Mouse (Mus musculus): Measurements from ENCODE around the gene Idh3a.
"Not testable (repeated sequence)": the region's sequence is repeated elsewhere in the genome, so short reads cannot be mapped to it uniquely, and the experiment has no call there.

Gene Idh3a

DNA sequence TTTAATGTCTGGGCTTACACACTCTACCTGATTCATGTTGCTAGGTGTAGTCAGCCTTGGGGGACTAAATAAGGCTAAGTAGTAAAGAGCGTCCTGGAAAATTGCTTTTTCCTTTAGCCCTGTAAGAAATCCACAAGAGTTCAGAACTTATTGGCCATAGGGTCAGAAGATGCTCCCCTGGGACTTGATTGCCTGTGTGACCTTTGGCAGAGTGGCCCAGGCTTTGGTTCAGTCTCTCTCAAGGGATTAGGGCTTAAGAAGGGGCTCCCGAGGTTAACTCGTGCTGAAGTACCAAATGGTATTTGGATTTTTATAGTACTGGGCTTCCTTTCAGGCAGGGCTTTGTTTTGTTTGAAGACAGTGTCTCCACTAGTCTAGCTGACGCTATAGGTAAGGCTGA lies 1.7 kb downstream of the Idh3a start:
- no peak for DNase-seq (ENCODE audit: low spot score)

DNA sequence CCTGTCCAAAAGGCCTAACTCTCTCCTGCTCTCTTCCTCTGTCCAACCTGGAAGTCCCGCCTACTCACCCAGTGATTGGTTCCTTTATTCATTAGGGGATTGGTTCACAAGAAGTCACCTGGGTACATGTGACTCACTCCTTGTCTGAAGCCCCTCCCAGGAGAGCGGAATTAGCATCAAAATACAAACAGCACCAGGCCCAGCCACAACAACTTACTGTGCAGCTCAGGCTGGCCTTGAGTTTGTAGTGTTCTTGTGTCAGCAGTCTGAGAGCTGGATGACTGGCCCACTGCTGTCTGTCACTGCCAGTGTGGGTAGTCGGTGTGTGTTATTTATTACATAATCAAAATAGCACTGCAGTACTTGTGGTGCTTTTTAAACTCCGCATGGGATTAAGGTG lies 7.5 kb downstream of the Idh3a start:
- DNase-seq (ENCODE audit: low spot score): not testable (repeated sequence)

DNA sequence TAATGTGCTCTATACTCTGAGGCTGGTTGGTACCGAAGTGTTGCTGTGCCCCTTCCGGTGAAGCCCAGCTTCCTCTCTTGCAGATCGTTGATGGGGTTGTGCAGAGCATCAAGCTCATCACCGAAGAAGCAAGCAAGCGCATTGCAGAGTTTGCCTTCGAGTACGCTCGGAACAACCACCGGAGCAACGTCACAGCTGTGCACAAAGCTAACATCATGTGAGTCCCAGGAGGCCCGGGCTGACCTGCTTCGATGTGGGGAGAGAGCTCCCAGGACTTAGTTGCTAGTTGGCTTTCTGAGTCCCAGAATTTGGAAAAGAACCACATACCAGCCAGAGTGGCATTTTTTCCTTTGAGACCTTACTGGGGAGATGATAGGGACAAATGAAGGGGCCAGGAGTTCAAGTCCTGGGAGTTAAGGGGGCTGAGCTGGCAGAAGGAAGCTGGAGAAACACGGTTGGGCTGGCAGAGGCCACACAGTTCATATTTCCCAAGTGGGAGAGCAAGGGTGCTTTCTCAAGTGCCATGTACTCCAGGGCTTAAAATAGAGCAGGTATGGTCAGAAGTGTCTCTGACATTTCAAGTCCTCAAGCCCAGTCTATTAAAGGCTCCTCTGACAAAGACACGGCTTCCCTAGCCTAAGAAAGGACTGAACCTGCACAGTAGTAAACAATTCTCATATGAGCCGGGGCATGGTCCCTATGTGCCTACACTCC lies 10.8 kb downstream of the Idh3a start:
- no peak for DNase-seq (ENCODE audit: low spot score)

DNA sequence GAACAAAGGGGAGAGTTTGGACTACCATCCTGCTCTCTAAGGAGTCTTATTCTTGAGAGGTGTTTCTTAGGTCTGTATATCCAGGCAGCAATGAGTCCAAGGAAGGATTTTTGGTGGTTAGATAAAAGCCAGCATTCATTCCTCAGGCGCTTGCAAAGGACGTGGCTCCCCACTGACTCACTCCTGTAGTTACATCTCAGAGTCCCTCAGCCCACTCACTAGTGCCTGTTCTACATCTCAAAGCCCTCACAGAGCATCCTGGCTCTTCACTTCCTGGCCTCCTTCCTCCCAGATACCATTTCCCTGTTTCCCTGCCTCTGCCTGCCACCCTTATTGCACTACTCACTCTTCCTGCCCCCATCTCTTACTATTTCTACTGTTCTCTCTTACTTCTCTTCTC lies 16.3 kb downstream of the Idh3a start:
- DNase-seq (ENCODE audit: low spot score): no peak

DNA sequence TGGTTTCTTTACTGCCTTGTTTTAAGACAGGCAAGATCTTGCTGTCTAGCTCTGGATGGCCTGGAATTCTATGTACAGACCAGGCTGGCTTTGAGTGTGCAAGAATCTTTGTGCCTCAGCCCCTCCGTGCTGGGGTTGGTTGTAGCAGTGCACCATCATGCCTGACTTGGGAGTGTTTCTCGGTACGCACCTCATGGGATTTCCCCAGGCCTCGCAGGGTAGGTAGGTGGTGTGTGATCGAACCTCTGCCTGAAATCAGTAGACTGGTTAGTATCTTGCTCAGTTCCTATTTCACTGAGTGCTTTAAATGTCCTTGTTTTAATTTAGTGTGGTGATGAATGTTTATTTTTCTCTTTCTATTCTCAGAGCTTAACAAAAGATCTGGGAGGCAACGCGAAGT lies 16.8 kb downstream of the Idh3a start:
- DNase-seq (ENCODE audit: low spot score): no peak

DNA sequence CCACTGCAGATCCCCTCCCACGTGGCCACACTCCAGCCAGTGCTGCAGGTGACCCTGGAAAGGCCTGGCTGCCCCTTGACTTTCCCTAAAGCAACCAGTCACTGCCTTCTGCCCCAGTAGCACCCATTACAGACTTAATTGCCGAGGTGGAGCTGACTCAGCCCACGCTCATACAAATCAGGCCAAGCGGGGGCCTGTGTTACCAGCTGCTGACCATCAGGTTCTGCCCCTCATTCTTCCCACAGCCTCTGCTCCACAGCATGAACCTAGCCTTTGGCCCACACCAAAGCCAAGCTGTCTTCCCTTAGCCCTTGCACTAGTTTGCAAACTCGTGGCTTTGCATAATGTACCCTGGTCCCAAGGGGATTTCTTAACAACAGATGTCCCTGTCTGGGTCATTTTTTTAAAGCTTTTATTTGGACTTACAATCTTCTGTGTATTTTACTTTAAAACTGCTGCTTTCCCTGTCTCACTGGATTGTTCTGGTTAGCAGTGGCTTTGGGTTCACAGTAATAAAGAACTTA lies 18.1 kb downstream of the Idh3a start:
- DNase-seq (ENCODE audit: low spot score): no peak

DNA sequence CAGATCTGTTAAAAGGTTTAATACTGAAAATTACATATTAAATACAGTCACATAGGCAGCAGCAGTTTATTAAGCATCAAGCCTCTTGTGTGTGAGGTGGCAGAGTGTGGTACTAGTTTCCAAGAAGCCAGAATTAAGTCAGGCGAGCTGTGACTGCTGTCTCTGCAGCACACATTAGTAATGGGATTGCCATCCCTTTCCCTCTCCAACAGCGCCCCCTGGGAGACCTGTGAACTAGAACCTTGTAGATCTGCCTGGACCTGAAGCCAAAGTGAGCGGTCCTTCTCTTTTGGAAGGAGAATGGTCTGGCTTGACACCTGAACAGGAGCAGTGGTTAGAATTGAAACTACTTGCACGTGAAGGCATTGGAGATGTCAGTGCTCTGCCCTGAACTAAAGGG lies 18.8 kb downstream of the Idh3a start:
- peak; percentile 41 for DNase-seq (ENCODE audit: low spot score)

DNA sequence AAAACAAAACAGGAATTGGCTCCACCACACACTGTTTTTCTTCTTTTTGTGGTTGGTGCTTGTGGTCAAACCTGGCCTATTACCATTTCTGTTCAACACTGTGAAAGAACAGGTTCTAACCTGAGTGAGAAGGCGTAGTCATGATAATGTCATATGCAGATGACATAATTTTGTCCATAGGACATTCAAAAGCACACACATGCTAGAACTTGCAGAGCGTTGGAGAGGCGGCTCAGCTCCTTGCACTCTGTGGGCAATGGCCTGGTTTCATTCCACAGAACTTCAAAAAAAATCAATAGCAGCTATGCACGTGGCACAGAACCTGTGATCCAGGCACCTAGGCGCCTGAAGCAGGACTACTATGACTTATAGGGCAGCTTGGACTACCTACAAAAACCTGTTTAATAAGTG lies 26.7 kb downstream of the Idh3a start:
- DNase-seq (ENCODE audit: low spot score): no peak

DNA sequence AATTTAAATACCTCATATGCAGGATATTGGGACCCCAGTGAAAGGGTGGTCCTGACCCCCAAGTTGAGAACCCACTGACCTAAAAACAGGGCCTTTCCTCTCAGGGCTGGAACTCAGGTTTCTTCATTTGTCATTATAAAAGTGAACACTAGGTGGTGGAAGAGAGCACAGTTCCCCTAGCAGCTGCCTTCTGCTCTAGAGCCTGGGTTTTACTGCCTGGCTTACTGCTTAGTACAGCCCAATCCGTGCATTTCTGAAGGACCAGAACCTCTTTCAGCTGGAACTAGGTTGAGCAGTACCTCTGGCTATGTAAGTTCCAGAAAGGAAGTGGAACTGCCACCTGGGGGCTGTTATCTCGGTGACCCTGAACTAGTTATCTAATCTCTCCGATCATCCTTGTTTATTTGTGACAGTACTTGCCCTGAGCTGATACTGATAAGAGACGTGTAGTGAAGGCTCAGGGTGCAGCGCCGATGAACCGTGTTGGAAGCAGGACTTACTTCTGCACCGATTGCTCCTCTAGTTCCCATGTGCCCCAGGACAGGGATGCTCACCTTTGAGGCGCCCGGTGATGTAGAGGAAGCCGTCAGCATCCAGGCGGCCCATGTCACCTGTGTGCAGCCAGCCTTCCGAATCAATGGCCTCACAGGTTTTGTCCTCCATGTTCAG lies 28.2 kb downstream of the Idh3a start:
- peak; percentile 34 for DNase-seq (ENCODE audit: low spot score)

DNA sequence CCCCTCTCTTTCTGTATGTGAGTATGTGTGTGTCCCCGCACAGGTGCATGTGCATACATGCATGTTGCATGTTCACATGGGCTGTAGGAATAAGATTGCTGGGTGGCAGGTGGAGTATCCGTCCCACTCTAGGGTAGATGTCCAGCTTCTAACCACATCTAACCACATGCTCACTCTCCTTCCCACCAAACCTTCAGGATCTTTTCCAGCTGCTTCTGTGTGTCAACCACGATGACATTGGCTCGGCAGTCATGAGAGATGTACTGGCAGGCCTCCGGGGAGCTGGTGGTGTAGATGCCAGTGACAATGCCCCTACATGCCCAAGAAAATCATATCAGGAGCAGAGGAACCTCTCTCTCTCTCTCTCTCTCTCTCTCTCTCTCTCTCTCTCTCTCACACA lies 41.1 kb downstream of the Idh3a start:
- DNase-seq (ENCODE audit: low spot score): no peak

DNA sequence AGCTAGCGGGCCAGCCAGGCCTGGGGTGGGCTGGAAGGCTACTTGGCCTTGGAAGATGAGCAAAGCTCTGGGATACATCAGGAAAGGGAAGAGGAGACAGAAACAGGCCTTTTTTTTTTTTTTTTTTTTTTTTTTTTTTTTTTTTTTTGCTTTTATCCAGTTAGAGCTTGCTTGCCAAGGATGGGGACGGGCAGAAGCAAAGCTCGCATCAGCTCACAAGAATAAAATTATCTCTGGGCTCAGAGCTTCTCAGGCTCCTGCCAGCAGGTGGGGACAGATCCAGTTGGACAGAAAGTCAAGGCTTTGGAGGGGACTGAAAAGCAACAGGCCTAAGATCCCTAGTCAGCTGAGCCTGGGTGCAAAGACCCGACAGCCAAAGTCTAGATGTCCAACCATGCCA lies 42.6 kb downstream of the Idh3a start:
- no peak for DNase-seq (ENCODE audit: low spot score)

DNA sequence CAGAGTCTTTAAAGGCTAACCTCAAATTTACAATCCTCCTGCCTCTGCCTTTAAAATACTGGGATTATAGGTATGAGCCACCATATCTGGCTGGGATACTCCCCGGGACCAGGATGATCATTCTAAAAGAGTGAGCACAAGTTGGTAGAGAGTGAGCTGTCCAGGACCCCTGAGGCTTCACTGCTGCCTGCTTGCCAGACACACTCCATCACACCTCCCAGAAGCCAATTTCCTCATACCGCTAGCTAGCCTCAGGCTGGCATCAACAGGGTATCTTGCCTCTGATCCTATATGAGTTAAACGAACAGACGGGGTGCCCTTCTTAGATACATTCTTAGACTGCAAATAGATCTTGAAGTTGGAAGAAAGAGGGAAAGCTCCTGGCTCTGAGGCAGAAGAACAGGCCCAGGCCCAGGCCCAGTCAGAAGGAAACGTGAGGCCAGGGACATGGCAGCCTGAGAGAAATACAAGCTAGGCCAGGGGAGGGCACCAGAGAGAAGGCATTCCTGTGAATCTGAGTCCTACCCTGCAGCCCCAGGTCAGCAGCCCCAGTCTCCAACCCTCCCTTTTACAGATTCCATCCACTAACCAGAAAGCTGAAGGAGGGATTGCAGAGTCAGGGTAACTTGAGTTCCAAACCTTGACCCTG lies 43.6 kb downstream of the Idh3a start:
- no peak for DNase-seq (ENCODE audit: low spot score)

DNA sequence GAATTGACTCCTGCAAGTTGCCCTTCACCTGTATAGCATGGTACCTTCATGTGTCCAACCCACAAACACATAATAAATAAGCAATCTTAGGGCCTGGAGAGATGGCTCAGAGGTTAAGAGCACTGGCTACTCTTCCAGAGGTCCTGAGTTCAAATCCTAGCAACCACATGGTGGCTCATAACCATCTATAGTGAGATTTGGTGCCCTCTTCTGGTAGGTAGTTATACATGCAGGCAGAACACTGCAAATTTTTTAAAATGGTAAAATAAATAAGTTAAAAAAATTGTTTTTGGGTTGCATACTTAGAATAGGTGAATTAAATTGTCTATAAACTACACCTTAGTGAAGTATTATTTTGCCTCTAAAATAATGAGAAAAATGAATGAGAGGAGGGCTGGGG lies 44.8 kb downstream of the Idh3a start:
- no peak for DNase-seq (ENCODE audit: low spot score)

DNA sequence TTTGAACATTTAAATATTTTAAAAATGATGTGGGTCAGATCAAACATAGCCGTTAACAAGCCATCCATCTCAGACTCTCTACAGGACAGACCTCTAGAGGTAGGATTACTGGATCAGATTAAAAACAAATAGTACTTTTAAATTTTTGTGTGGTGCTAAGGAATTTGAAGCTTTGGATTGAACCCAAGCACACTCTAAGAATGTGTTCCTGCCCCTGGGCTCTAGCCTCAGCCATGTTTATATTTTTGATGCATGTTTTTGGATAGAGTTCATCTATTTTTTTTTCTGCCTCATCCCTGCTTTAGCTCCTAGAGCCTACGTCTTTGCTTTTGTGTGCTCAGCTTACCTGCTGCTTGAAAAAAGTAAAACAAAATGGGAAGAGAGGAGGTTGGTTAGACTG lies 47.3 kb downstream of the Idh3a start:
- no peak for DNase-seq (ENCODE audit: low spot score)

DNA sequence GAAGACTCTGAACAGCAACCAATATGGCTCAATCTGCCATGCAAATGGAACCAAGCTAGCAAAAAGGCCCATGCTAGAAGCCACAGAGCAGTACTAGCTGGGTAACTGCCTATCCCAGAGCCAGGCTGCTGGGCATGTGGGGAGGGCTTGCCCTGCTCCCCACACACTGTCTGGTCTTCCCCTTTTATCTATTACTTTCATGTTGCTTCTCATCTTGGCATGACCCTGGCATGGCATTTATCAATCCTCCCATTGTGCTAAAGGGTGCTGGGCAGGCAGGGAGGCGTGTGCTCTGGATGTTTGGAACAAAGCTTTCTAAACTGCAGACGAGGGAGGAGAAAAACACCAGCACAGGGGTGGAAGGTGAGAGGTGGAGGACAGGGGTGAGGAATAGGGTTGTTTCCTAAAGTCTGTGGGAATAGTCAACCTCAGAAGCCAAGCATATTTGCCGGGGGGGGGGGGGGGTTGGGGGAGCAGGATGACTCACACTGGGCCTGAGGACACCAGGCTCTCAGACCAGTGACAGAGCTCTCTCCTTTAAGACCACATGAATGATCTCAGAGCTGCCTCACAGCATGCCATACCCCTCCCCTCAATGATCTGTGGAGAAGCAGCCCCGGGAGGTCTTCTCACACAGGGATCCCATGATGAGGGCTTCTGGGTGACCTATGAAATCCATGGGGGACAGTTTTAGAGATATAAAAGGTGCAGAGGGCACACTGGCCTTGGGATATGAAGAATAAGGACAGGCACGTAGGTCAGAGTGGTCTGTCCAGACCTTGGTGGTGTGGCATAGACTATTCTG lies 51.6 kb downstream of the Idh3a start:
- no peak for DNase-seq (ENCODE audit: low spot score)

DNA sequence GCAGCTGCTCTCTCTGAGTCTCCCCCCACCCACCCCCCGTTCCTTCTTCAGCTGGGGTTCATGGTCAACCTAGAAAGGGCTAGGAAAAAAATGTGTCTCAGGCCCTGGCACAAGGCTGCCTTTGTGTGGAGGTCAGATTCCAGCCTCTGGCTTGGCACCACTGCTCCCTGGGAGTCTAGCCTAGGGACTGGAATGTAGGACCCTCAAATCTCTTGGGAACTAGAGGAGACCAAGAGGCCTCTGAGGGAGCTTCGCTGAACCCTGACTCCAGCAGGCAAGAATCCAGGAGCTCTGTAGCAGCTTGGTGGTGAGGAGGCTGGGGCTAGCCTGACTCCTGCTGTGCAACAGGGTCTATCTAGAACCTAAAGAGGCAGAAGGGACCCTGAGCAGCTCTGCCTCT lies 53.1 kb downstream of the Idh3a start:
- DNase-seq (ENCODE audit: low spot score): no peak

DNA sequence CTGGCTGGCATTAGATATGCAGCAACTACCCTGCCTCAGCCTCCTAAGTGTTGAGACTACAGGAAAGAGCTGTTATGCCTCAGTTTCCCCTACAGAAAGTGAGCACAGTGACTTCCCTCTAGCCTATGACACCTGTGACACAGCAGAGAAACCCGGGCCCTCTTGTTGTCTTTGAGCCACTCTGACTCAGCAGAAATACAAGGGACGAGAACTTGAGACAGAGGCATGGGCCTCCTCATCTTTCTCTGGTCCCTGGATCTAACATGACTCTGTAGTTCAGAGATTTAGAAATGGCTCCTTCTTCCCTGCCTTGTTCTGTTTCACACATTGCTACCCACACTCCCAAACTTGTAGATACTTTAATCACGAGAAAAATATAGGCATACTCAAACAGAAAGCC lies 55.4 kb downstream of the Idh3a start:
- DNase-seq (ENCODE audit: low spot score): no peak

DNA sequence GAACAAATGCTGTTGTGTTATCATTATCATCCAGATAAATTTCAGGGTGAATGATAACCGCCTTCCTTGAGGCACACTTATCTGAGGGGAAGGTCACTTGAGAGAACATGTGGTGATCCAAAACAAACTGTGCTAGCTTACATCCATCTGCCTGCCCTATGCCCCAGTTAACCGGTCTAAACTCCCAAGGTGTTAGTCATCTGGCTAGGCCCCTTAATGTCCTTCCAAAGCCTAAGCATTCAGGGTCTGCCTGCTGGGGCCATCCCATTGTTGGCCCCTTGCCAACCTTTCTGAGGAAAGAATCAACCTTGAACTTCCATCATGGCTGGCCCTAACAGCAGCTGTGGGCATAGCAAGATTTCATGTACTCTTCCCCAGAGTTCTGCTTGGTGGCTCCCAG lies 56.0 kb downstream of the Idh3a start:
- DNase-seq (ENCODE audit: low spot score): no peak

DNA sequence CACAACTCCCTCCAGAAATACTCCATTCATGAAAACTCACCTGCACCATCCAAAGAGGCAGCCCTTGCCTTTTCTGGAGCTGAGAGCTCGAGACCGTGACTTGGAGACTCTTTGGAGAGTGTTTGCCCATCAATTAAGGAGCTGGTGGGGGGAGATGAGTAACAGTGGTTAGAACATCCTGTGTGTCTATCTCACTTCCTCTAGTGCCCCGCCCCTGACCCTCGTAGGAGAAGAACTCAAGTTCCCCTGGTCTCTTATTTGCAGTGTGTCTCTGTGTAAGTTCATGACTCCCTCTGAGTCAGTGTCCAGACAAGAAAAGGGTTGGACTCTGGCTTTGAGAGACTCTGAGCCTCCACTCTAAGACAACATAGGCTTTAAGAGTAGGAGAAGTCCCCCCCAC lies 56.4 kb downstream of the Idh3a start:
- no peak for DNase-seq (ENCODE audit: low spot score)

DNA sequence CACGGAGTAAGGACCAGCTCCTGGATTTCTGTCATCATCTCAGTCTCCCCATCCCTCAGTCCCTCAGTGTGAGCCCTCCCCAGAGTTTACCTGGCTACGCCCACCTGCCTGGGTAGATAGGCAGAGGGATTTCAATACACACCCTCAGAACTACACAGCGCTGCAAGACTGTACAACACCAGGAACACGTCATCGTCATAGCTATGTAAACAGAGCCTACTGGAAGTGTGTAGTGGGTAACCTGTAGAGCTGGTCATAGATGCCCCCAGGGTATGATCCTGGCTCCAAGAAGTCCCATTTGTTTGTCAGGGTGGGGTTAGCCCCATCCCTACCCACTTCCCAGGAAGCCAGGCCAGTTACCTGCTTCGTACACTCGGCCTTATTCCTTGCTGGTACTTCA lies 57.0 kb downstream of the Idh3a start:
- no peak for DNase-seq (ENCODE audit: low spot score)

DNA sequence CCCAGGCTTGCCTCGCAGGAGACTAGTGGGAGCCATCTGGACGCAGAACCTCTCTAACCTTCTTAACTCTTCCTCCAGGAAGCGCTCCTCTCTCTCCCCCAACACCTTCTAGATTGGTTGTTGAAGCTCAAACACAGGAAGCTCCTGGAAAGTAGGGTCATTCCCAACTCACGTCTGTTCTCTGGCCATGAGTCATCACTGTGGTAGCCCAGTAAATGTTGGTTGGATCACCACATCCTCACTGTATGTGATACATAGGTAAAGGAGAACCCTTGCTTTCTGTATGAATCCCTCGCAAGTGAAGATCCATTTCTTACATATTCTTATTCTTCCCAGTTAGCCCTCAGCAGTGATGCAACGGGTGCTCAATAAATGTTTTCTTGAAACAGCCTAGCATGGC lies 59.4 kb downstream of the Idh3a start:
- DNase-seq (ENCODE audit: low spot score): no peak

DNA sequence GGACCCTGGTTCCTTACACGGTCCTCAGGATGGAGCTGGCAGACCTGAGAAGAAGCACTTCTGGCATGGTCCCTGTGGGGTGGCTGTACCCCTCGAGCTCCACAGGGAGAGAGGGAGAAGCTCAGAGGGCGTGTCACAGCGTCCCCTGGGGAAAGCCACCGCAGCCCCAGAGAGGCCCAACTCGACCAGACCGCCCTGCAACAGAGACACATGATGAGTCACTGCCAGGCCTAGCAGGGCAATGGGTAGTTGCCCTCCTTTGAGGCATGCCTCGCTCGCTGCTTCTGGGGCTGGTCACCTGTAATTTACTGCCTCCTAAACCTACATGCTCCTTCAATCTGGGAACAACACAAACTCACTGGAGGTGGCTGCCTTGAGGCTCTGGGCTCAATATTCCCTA lies 60.1 kb downstream of the Idh3a start:
- no peak for DNase-seq (ENCODE audit: low spot score)

DNA sequence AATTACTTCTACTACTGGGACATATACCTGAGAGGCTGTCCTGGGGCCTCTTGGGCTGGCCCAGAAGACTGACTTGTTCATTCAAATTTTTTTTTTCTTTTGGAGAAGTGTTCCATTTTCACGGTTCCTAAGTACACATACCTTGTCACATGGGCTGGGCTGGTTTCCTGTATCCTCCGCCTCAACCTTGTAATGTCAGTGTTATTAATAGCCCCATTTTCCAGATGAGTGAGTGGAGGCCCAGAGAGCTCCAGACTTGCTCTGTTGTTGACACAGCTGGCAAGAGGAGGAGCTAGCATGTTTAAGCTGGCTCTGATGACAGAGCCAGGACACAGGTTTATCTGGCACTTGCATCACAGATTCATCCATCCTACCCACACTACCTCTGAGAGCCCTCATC lies 61.3 kb downstream of the Idh3a start:
- no peak for DNase-seq (ENCODE audit: low spot score)
